Mouse (Mus musculus): ENCODE results near the gene Ube2n. TPM values are rescaled to one million over a fixed set of nuclear protein-coding genes. Genes with fewer than 3 reads are reported as not detected.
A peak's percentile ranks its signal among the peaks of the same experiment; 100 is the strongest.

Ube2n gene
- polyA plus RNA-seq (2012; rRNA removed), result 63.4 and 72.6 TPM in 2 replicates

DNA sequence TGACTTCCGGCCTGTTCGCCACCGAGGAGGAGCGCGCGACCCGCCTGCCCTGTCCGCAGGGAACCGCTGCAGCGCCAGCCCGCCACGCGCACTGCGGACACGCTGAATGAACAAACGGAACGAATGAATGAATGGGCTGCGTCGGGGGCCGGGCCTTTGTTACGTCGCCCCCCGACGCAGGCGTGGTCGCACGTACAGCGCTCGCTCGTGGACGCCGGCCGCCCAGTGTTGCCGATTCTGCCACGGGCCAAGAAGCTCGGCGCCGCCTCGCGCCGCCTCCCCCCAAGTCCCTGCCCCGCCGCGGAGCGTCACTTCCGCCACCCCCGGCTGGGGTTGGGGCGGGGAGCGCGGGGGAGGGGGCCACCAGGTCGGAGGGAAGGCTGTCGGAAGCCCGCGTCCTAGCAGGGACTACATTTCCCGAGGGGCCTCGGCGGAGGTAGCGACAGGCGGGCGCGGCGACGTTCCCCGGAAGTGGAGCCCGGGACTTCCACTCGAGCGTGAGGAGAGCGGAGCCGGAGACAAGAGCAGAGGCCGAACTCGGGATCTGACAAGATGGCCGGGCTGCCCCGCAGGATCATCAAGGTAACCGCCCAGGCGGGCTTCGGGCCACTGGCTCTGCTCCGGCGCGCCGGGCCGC, at the start of gene Ube2n:
Gene Ube2n (plus strand): TSS at position 490 of the 637 bp plus-strand sequence.
- peak; percentile 80 for DNase-seq (ENCODE audit: low read depth, low spot score)
- WGBS, result under 1% methylated on average over 81 of the region's 81 CpGs

DNA sequence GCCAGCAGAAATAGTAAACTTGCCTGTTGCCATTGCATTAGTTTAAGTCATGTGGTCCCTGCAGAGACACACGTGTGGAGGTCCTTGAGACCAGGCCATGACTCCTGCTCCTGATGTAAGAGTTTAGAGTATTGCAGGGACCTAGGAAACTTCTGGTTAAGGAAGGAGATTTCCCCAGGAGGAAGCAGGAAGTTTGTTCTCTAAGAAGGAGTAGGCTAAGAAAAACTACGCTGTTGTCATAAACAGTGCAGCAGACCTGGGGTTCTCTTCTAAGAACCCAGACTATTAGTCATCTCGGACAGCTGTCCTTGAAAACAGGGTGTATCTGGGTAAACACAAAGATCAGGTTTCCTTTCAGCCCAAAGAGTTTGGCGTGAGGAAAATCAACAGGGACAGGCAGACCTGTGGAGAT, 49.5 kb upstream of the Ube2n start:
- 12% methylated on average over 4 of the region's 4 CpGs for WGBS
- DNase-seq (ENCODE audit: low read depth, low spot score), result peak; percentile 42

DNA sequence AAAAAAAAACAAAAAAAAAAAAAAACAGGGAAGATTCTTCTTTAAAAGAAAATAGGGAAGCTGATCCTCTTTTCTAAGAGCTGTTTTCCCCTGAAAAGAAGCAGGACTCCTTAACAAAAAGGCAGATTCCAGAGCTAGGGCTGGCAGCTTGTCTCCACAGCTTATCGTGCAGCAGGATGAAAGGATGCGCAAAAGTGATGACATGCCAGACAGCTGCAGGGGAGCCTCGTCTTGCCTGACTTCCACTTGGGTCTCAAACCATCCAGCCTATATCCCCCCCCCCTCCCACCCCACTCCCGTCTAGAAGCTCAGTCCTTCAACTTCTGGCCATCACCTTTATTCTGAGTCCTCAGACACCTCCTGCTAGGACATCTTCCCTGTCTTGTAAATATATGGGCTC, 46.1 kb upstream of the Ube2n start:
- WGBS, result 85% methylated on average over 4 of the region's 4 CpGs
- no peak for DNase-seq (ENCODE audit: low read depth, low spot score)

DNA sequence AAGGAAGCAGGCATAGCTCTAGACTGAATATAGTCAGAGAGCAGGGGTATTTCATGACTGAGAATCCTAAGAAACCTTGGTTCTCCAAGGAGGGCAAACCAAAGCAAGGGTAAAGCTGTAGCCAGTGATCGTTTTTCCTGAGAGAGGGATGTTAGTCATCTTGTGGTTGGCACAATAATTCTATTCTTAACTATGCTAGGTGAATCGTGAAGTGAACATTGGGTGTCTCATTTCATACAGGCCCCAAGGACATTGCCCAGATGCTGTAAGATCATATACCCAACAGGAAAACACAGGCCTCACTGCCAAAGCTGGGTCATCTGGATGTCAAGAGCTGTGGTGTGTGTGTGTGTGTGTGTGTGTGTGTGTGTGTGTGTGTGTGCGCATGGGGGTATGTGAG, 43.8 kb upstream of the Ube2n start:
- WGBS, result 66% methylated on average over 3 of the region's 3 CpGs
- DNase-seq (ENCODE audit: low read depth, low spot score), result no peak

DNA sequence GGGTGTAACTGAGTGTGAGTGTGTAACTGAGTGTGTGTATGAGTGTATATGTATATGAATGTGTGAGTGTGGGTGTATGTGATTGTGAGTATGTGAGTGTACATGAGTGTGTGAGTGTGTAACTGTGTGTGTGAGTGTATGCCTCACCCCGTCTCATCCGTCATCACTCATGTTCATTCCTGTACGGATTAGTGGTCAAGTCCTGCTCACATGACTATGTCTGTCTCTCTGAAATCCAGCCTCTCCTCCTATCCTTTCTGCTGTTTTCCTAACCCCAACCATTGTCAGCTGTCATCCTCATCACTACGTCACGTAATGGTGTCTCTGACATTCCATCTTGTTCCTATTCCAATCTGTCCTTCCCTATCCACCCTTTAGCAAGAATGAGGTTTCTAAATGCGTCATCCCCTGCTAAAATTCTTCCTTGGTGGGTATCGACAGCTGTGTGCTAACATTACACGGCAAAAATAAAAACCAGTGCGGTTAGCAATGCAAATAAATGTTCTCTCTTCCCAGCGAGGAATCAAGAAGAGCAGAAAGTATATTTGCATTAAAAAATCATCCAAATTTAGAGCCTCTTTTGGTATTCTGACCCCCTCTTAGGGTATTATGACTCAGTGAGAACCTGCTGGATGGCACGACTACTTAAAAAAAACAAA, 42.9 kb upstream of the Ube2n start:
- DNase-seq (ENCODE audit: low read depth, low spot score), result no peak
- 92% methylated on average over 11 of the region's 11 CpGs for WGBS

DNA sequence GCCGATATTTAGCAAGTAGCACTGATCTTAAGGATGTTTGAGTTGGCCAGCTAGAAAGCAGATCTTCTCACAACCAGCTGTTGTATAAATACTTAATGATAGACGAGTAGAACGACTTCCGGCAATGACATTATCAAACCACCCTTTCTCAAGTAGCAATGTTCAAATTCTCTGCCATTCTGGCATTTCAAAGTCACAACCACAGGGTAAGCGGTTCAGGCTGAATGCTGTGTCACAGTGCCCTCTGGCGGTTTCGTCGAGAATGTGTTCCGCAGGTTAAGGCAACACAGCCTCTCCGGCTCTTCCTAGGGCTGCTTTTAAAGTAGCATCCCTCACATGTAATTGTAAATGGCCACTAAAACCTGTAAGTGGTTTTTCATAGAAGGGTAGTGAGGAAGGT, 39.0 kb upstream of the Ube2n start:
- 8% methylated on average over 10 of the region's 10 CpGs for WGBS
- peak; percentile 57 for DNase-seq (ENCODE audit: low read depth, low spot score)

DNA sequence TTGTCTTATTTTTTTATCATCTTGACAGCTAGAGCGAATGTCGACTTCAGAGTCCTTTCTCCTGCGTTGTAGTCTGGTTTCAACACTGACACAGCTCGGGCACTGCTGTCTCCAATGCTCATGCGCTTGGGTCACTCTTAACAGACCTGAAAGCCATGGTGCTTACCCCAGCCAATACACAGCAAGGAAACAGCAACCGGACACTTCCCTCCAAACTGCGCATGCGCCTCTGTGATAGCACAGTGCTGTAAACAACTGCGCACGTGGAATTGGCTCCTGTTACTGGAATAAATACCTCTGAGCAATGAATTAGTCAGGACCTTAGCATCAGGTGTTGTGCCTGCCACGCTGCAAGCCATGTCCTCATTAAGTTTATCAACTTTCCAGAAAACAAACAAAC, 37.4 kb upstream of the Ube2n start:
- no peak for DNase-seq (ENCODE audit: low read depth, low spot score)
- WGBS, result 81% methylated on average over 11 of the region's 11 CpGs

DNA sequence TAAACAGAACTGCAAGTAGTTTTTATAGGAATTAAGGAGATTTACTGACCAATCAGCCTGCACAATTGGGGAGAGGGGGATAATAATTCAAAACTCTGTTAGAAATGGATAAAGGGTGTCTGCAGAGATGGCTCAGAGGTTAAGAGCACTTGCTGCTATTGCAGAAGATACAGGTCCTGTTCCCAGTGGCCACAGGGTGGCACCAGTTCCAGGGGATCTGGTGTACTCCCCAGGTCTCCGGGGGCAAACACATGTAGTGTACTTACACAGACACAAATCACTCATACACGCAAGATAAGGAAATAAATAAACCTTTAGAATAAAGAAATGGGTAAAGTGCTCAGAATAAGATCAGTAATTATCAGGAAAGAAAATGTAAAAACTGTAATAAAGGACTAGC, 25.3 kb upstream of the Ube2n start:
- no peak for DNase-seq (ENCODE audit: low read depth, low spot score)
- 67% methylated on average over 2 of the region's 2 CpGs for WGBS

DNA sequence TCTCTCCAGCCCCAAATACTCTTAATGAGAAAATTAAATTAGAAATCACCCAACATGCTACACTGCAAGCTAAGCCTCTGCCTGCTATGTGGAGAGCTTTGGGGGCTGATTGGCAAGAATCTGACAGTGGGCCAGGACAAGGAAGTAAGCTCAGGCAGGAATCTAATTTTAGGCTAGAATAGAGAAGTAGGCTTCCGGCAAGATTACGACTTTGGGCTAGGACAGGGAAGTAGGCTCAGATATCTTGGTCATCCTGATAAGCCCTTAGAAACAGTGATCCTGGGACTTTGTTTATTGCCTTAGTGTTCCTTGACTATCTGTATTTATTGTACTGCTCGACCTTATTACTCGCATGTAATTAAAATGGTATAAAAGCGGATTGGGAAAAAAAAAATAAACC, 20.7 kb upstream of the Ube2n start:
- WGBS, result 93% methylated on average over 5 of the region's 5 CpGs
- no peak for DNase-seq (ENCODE audit: low read depth, low spot score)

DNA sequence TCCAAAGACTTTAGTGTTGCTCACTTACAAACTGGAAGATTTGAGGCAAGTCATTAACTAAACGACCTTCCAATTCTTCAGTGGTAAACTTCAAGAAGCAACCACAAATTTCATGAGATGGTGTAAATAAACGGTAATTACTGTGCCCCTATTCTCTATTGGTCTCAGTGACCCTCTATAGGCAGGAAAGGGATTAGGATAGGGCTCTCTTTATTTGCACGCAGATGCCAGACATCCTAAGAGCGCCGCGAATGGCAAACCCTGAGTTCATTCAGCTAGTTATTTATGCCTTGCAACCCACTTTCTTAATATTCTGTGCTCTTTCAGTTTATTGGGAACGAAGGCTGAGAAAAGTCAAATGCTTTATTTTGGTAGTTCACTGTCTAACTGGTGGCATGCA, 13.9 kb upstream of the Ube2n start:
- DNase-seq (ENCODE audit: low read depth, low spot score), result no peak
- WGBS, result 0% methylated on average over 7 of the region's 7 CpGs

DNA sequence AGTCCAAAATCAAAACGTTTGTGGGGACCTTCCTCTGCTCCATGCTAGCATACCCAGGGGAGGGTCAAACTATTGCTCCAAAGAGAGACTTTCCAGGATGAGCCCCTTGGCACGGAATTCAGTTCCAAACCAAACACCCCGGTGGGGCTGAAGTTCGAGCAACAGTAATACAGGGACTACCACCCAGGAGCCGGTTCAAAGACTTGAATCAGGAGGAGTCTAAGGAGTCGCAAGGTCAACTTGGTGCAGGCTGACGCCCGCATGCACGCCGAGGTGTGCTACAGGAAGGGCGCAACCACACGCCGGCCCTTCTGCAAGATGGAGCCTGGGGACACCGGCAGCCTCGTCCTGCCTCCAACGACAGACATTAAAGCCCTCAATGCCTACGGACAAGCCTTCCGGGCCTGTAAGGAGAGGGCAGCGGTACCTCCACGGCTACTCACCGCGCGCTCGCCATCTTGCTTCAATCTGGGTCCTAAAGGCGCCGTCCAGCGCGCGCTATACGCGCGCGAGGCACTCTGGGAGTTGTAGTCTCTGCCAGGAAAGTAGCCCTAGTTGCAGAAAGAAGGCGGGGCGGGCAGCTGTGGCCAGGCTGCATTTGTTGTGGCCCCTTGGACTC, 13.4 kb upstream of the Ube2n start, which contains the start of gene Mrpl42:
Gene Mrpl42 (minus strand): TSS at position 478 of the 619 bp plus-strand sequence.
- peak; percentile 85 for DNase-seq (ENCODE audit: low read depth, low spot score)
- under 1% methylated on average over 35 of the region's 35 CpGs for WGBS

DNA sequence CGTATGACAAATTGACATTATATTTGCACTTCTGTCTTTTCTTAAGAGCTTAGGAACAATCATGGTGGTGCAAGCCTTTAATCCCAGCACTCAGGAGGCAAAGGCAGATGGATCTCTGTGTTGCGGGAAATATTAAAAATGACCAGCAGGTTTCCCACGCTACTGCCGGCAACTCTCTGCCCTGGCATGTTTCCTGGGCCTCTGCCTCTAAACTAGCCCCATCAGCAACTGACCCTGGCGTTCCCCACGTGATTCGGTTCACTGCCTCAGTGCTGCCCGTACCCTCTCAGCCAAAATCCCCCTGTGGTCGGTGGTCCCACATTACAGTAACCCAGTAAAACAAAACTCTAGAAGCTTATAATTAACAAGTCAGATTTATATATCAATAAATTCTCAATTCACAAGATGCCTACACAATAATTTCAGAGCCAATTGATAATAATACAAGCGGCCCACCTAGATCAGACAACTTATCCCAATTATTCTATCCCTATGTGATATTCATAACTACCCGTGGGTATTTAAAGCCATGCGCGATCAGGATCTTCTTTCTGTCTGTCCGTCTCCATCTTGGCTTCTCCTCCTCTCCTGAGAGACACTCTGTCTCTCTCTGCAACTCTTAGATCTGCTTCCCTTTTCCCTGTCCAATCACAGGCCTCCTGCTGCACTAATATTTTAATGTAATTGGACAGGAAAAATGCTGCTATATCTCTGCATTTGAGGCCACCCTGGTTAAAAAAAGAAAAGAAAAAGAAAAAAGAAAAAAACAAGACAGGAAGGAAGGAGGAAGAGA, 11.3 kb upstream of the Ube2n start:
- no peak for DNase-seq (ENCODE audit: low read depth, low spot score)
- 87% methylated on average over 14 of the region's 14 CpGs for WGBS

DNA sequence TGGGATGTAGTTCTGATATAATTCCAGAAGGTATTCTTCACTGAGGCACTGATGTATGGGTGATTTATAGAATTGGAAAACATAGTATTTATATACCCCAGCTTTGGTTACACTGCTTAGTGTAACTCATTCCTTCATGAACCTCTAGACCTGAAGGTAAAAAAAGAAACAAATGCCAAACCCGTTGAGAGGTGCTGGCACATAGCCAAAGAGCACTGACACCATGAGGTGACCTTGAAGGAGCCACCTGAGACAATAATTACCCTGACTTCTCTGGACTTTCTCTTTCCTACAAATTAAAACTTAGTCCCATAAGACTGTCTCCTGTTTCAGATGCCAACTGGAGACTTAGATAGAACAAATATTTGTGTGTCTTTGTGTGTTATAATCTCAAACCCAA, 10.6 kb upstream of the Ube2n start:
- 0% methylated on average over 1 of the region's 1 CpGs for WGBS
- no peak for DNase-seq (ENCODE audit: low read depth, low spot score)

DNA sequence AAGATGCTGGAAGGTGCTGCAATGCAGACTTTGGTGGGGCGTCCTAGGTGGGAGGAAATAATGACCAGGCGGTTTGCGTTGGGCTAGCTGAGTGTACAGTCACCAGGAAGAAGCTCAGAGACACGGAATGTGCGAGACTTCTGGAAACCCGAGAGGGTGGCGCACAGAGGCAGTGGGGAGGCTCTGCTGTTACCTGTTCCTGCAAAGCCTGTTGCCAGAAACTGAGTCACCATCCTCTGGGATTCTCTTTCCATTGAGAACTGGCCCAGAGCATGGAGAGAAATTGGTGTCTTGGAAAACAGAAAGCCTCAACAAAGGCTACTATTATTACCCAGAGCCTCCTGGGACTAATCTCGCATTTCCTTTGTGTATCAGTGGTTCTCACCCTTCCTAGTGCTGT, 6.8 kb upstream of the Ube2n start:
- no peak for DNase-seq (ENCODE audit: low read depth, low spot score)
- 80% methylated on average over 8 of the region's 8 CpGs for WGBS

DNA sequence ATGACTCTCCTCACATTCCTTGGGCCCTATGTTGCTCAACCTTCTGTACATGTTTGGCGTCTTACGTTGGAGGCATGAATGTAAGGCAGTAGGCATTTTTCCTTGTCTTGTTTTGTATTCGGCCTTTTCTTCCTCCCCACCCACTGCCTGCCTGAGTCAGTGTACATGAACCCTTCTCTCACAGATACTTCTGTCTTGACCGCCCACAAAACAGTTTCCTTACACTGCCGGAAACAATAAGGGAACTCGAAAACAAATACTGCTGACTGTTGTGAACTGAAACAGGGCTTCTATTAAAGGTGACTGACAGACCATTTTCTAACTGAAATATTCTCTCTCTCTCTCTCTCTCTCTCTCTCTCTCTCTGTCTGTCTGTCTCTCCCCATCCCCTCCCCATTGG, 6.2 kb upstream of the Ube2n start:
- 68% methylated on average over 6 of the region's 6 CpGs for whole genome bisulfite sequencing

DNA sequence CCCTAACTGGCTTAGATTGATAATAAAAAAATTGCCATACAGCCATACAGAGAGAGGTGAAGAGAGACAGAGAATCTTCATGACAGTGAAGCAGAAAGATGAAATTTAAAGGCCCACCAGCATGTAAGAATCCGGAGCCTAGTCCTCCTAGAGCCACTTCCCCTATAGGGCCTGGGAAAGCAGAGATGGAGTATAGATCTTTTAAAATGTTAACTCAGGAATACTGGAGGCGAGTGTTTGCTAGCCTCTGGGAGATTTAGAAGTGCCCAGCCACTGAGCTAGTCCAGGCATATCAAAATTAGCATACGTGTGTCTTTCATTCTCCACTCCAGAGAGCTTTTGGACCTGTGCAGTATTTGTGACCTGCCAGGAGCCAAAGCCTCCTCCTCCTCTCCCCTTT, 5.7 kb upstream of the Ube2n start:
- 81% methylated on average over 3 of the region's 3 CpGs for WGBS
- no peak for DNase-seq (ENCODE audit: low read depth, low spot score)

More for the DNA sequence above, 6.2 kb upstream of the Ube2n start:
- DNase-seq (ENCODE audit: low read depth, low spot score), result no peak

DNA sequence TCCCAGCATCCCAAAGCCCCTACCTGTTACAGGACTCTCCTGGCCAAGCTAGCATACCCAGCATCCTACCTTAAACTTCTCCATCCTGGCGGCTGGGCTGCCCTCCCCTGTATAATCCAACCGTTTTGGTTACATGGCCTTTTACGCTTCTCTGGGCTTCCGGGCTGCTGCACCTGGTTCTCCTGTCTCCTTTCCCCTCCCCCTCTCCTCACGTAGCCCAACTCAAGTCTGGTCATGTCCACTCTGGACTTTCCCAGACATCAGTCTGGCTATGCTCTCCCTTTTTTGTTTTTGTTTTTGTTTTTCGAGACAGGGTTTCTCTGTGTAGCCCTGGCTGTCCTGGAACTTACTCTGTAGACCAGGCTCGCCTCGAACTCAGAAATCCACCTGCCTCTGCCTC, 2.3 kb upstream of the Ube2n start:
- WGBS, result 80% methylated on average over 8 of the region's 8 CpGs
- DNase-seq (ENCODE audit: low read depth, low spot score), result no peak

DNA sequence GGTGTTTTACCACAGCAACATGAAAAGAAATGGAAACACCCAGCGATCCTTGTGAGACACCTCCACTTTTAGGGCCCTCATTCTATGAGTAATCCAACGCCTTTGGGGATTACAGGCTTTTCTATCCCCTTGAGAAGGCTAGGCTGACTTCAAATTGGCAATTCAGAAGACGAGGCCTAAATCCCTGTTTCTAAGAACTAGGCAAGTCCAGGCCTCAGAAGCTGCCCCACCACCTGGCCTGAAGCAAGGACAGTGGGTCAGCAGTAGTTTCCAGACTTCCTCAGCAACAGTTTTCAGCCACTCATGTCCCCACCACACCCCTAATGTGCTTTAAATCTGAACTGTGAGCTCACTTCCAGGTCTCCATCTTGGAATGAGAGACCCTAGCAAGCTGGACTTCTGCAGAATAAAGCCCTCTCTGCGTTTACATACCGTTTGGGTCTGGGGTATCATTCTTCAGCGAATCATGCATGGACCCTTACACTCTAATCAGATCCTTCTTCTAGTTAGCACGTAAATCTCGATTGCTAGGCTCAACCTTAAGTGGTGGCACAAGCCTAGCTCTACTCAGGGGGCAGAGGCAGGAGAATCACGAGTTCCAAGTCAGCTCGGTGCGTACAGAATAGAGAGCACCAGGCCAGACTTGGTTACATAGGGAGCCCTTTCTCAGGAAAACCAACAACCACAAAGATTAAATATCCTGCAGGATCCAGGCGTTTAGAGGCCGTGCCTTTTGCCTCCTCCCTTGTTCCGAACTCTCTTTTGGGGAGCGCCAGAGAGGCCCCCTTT, 983 bp upstream of the Ube2n start:
- DNase-seq (ENCODE audit: low read depth, low spot score), result no peak
- 36% methylated on average over 15 of the region's 15 CpGs for WGBS

DNA sequence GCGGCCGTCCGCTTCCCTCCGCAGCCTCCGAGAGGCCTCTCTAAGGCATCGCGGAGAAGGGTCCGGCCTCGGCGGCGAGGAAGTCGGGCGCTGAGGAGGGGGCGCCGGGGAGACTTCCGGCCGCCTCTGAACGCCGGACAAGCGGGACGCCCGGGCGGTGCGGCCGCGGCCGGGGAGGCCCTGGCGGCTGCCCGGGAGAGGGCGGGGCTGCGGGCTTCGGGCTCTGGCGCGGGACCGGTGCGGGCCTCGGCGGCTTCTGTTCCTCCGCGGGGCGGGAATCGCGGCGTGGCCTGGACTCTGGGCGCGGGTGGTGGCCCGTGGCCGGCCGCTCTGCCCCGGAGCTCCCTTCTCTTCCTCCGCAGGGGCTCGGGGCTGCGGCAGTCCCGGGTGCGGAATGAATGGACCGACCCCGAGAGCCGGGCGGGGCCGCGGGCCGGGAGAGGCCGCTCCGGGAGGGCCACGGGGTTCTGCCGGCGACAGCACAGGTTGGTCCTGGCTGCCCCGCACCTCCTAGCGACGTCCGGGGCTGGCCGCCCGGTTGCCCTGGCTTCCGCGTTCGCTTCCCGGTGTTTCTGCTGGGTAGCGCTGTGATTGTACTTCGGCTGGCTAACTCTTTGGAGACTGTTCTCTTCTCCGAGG, 467 bp downstream of the Ube2n start:
- WGBS, result under 1% methylated on average over 80 of the region's 80 CpGs
- DNase-seq (ENCODE audit: low read depth, low spot score), result no peak

Measured in large intestine, adult 2 months (tissue).